In genomic region chr1:125458531-125458930, GRCm38 (mm10) we compare ENCODE assay signal across 11 mouse cellular contexts. TPM values are rescaled to one million over a fixed set of nuclear protein-coding genes. Genes with fewer than 3 reads are reported as not detected.
A peak's percentile ranks its signal among the peaks of the same experiment; 100 is the strongest.
DNase-seq lines count a peak whose midpoint lies in the region; ATAC-seq and TF ChIP-seq lines count a peak whose summit lies in the region.
"Had no signal": no experiment of that assay in that cellular context is flagged by ENCODE, and none has a peak within 500 bp of the region (broad histone marks: within the 10 kb centered on the region; RNA-seq: fewer than 3 reads in every experiment).

No protein-coding gene starts in this region.

- H3K4me1 ChIP-seq in heart, embryonic 11.5 days (ENCODE audit: control insufficient read depth, insufficient read depth, low read length): no peaks in the 10 kb centered on the region
- H3K4me1 ChIP-seq in cerebellum, adult 2 months (ENCODE audit: control insufficient read depth, insufficient read depth, low read length): peaks cover 9% of the 10 kb centered on the region; the same call in 1 of the 2 replicates
- H3K4me1 ChIP-seq in lung, embryonic 15.5 days: no peaks in the 10 kb centered on the region

- no peaks in the 10 kb centered on the region for H3K9me3 ChIP-seq in heart, embryonic 11.5 days (replicated peaks; ENCODE audit: control insufficient read depth, low read length)
- H3K9me3 ChIP-seq in lung, embryonic 15.5 days: no peaks in the 10 kb centered on the region
- H3K9me3 ChIP-seq: forebrain, embryonic 12.5 days; hindbrain, embryonic 13.5 days; midbrain, embryonic 13.5 days had no signal

- ATAC-seq in heart, embryonic 11.5 days (replicated peaks; ENCODE audit: insufficient number of reproducible peaks, low FRiP score, low TSS enrichment): no peak
- ATAC-seq in lung, embryonic 15.5 days (ENCODE audit: borderline replicate concordance, extremely low read depth, low FRiP score, low TSS enrichment): peak; percentile 78; the same call in 1 of the 2 replicates
- ATAC-seq in erythroid progenitor cell, adult 5-6 weeks (replicated peaks; ENCODE audit: low FRiP score, poor library complexity, severe bottlenecking): no peak
- no peak for ATAC-seq in granulocyte monocyte progenitor cell, adult 5-6 weeks (replicated peaks; ENCODE audit: poor library complexity, severe bottlenecking)
- ATAC-seq: midbrain, embryonic 13.5 days had no signal

- no peaks in the 10 kb centered on the region for H3K27me3 ChIP-seq in heart, embryonic 11.5 days (ENCODE audit: control insufficient read depth, insufficient read depth, low read length)
- no peaks in the 10 kb centered on the region for H3K27me3 ChIP-seq in cerebellum, adult 2 months (ENCODE audit: control insufficient read depth, insufficient read depth, low read length)
- H3K27me3 ChIP-seq in lung, embryonic 15.5 days: no peaks in the 10 kb centered on the region
- H3K27me3 ChIP-seq: forebrain, embryonic 12.5 days; hindbrain, embryonic 13.5 days; midbrain, embryonic 13.5 days had no signal

- 45% methylated on average over 5 of the region's 5 CpGs for WGBS in heart, embryonic 11.5 days (ENCODE audit: insufficient replicate concordance)
- 4% methylated on average over 5 of the region's 5 CpGs for WGBS in cerebellum, adult 2 months
- WGBS in lung, embryonic 15.5 days: 42% methylated on average over 5 of the region's 5 CpGs

- no peak overlapping the region for H3K4me3 ChIP-seq in heart, embryonic 11.5 days (ENCODE audit: low read depth, low read length)
- H3K4me3 ChIP-seq in cerebellum, adult 2 months (replicated peaks; ENCODE audit: insufficient read depth, low read depth, low read length): no peak overlapping the region
- H3K4me3 ChIP-seq in lung, embryonic 15.5 days: no peak overlapping the region
- H3K4me3 ChIP-seq: forebrain, embryonic 12.5 days; hindbrain, embryonic 13.5 days; midbrain, embryonic 13.5 days had no signal

- no peak overlapping the region for H3K9ac ChIP-seq in heart, embryonic 11.5 days (ENCODE audit: low read depth, low read length)
- no peak overlapping the region for H3K9ac ChIP-seq in lung, embryonic 15.5 days
- H3K9ac ChIP-seq: forebrain, embryonic 12.5 days; hindbrain, embryonic 13.5 days; midbrain, embryonic 13.5 days had no signal

- no peak for TF ChIP-seq POLR2A in cerebellum, adult 2 months (IDR thresholded peaks at IDR 0.05; ENCODE audit: borderline replicate concordance, insufficient read depth, low read length)

- no peak overlapping the region for H3K27ac ChIP-seq in heart, embryonic 11.5 days (ENCODE audit: low read depth, low read length)
- no peak overlapping the region for H3K27ac ChIP-seq in cerebellum, adult 2 months (ENCODE audit: insufficient read depth, low read length)
- H3K27ac ChIP-seq in lung, embryonic 15.5 days: no peak overlapping the region; the same call in 1 of the 2 replicates
- H3K27ac ChIP-seq: forebrain, embryonic 12.5 days; hindbrain, embryonic 13.5 days; midbrain, embryonic 13.5 days had no signal

- TF ChIP-seq CTCF in cerebellum, adult 2 months (IDR thresholded peaks at IDR 0.05; ENCODE audit: borderline replicate concordance, insufficient read depth, low read depth, low read length): no peak

- peak; percentile 25 to 37 for DNase-seq in heart, adult 9 months (ENCODE audit: low spot score in 2 of 2)
- peak; percentile 76 for DNase-seq in NIH3T3 (ENCODE audit: low read depth)
- DNase-seq in cerebellum, adult 2 months: peak; percentile 56 to 76
- no peak for DNase-seq in layer of hippocampus, postnatal 25 days (ENCODE audit: extremely low spot score in 1 of 2, low spot score in 1 of 2)

- H3K36me3 ChIP-seq in heart, embryonic 11.5 days (ENCODE audit: control insufficient read depth, insufficient read depth, low read length): no peaks in the 10 kb centered on the region
- H3K36me3 ChIP-seq in lung, embryonic 15.5 days: no peaks in the 10 kb centered on the region
- H3K36me3 ChIP-seq: forebrain, embryonic 12.5 days; hindbrain, embryonic 13.5 days; midbrain, embryonic 13.5 days had no signal

- no peak overlapping the region for H3K4me2 ChIP-seq in heart, embryonic 11.5 days
- no peak overlapping the region for H3K4me2 ChIP-seq in lung, embryonic 15.5 days
- H3K4me2 ChIP-seq: forebrain, embryonic 12.5 days; hindbrain, embryonic 13.5 days; midbrain, embryonic 13.5 days had no signal

RNA-seq across cellular contexts. Expression of gene Actr3, which starts 23.0 kb away (rescaled TPM):
- polyA plus RNA-seq in heart, embryonic 11.5 days (2014; fragmentation: Nextera tagmentation; extraction: Ambion mirVana): 286 and 318 TPM in 2 replicates
- 94.2 TPM in 2 replicates for polyA plus RNA-seq in cerebellum, adult 2 months (2012; rRNA removed)
- 335 and 337 TPM in 2 replicates for polyA plus RNA-seq in lung, embryonic 15.5 days (2015; fragmentation: Nextera tagmentation; extraction: Ambion mirVana)
- 181 and 228 TPM in 2 replicates for total RNA-seq in erythroid progenitor cell, adult 5-6 weeks (2015; ENCODE audit: low replicate concordance)
- total RNA-seq in erythroid progenitor cell, adult 5-6 weeks (2017; ENCODE audit: low replicate concordance): 229 and 243 TPM in 2 replicates
- total RNA-seq in layer of hippocampus, postnatal 25 days (2021): 100 to 1,000 TPM; 353 TPM
- total RNA-seq in granulocyte monocyte progenitor cell, adult 5-6 weeks (2014; fragmentation: Nextera tagmentation): 426 TPM in 2 replicates
- total RNA-seq in granulocyte monocyte progenitor cell, adult 5-6 weeks (2017): 889 and 988 TPM in 2 replicates

Comparison
In these comparisons a context has a peak if more than half of its experiments do, and no peak if none do; other contexts are left out.
1. DNase-seq: peak in heart, adult 9 months (2 of 2), NIH3T3 (single experiment) and cerebellum, adult 2 months (2 of 2); none in layer of hippocampus, postnatal 25 days (0 of 2).